Mouse (Mus musculus): Measurements from ENCODE around the gene Fsip1. TPM values are rescaled to one million over a fixed set of nuclear protein-coding genes. Genes with fewer than 3 reads are reported as not detected.
A peak's percentile ranks its signal among the peaks of the same experiment; 100 is the strongest.

Gene Fsip1
- polyA plus RNA-seq, 1 experiment from 2014 or later, result 3.7 TPM

DNA sequence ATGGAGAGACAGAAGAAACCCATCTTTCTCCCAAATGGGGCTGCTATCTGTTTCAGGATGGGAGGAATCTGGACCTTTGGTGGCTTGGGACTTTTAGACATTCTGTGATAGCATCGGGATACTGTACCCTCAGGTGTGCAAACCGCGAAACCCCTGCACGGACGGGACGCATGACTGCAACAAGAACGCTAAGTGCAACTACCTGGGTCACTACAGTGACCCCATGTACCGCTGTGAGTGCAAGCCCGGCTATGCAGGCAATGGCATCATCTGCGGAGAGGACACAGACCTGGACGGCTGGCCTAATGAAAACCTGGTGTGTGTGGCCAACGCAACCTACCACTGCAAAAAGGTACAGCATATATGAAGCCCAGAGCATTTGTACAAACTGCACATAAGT is 137.1 kb downstream of the Fsip1 start:
- H3K36me3 ChIP-seq (ENCODE audit: poor library complexity, severe bottlenecking), result peaks cover 31% of the 10 kb centered on the region
- no peak for ATAC-seq
- H3K27me3 ChIP-seq, result no peaks in the 10 kb centered on the region
- no peak overlapping the region for H3K9ac ChIP-seq
- peaks cover 8% of the 10 kb centered on the region for H3K4me1 ChIP-seq
- H3K9me3 ChIP-seq (replicated peaks), result no peaks in the 10 kb centered on the region
- H3K27ac ChIP-seq, result no peak overlapping the region
- no peak overlapping the region for H3K4me3 ChIP-seq
- H3K4me2 ChIP-seq, result no peak overlapping the region
- WGBS, result 97% methylated on average over 12 of the region's 12 CpGs

DNA sequence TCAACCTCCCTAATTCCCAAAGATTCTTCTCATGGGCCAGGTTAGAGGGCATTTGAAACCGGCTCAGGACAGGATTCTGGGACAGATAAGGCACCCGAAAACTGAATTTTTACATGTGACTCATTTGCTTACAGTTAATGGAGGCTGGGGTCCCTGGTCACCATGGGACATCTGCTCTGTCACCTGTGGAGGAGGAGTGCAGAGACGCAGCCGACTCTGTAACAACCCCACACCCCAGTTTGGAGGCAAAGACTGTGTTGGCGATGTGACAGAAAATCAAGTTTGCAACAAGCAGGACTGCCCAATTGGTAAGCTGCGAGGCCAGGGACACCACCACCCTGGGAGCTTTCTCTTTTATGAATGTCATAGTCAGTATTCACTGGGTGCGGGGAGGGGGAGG is 138.3 kb downstream of the Fsip1 start:
- no peak overlapping the region for H3K4me2 ChIP-seq
- no peak overlapping the region for H3K4me3 ChIP-seq
- peaks cover 28% of the 10 kb centered on the region for H3K36me3 ChIP-seq (ENCODE audit: poor library complexity, severe bottlenecking)
- no peak overlapping the region for H3K9ac ChIP-seq
- no peak overlapping the region for H3K27ac ChIP-seq
- H3K4me1 ChIP-seq, result peaks cover 8% of the 10 kb centered on the region
- H3K27me3 ChIP-seq, result no peaks in the 10 kb centered on the region
- H3K9me3 ChIP-seq (replicated peaks), result no peaks in the 10 kb centered on the region
- no peak for ATAC-seq
- WGBS, result 90% methylated on average over 7 of the region's 7 CpGs

DNA sequence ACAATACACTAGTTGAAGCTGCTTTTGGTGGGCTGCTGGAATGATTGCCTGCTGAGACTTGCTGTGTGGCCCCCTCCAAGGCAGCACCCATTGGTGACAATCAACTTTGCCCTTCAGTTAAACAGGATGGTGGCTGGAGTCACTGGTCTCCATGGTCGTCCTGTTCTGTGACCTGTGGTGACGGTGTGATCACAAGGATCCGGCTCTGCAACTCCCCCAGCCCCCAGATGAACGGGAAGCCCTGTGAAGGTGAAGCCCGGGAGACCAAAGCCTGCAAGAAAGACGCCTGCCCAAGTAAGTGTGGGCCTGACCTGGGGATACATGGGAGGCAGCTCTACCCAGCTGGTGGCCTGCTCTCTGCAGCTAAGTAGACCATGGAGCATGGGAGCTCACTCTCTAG is 138.7 kb downstream of the Fsip1 start:
- Histone ChIP-seq H3K36me3 (ENCODE audit: poor library complexity, severe bottlenecking) (peaks cover 24% of the 10 kb centered on the region), H3K27ac (no peak overlapping the region), H3K4me2 (no peak overlapping the region), H3K27me3 (peaks cover 3% of the 10 kb centered on the region), H3K9ac (no peak overlapping the region), H3K4me1 (peaks cover 11% of the 10 kb centered on the region), H3K4me3 (no peak overlapping the region), H3K9me3 (replicated peaks) (no peaks in the 10 kb centered on the region)
- no peak for ATAC-seq
- WGBS, result 88% methylated on average over 6 of the region's 6 CpGs

DNA sequence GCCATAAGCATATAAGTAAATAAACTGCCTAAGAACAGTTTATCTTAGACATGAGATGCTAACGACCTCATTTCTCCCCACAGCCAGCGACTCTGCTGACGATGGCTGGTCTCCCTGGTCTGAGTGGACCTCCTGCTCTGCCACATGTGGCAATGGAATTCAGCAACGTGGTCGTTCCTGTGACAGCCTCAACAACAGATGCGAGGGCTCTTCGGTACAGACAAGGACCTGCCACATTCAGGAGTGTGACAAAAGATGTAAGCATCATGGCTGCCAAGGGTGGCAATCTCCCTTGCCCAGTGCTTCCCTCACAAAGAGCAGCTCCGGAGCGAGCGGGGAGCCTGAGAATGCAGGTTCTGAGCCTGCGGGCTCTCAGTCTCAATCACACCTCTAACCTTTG is 139.4 kb downstream of the Fsip1 start:
- H3K9me3 ChIP-seq (replicated peaks), result no peaks in the 10 kb centered on the region
- peaks cover 14% of the 10 kb centered on the region for H3K4me1 ChIP-seq
- ATAC-seq, result no peak
- H3K27ac ChIP-seq, result no peak overlapping the region
- H3K27me3 ChIP-seq, result peaks cover 7% of the 10 kb centered on the region
- H3K4me3 ChIP-seq, result no peak overlapping the region
- H3K36me3 ChIP-seq (ENCODE audit: poor library complexity, severe bottlenecking), result peaks cover 18% of the 10 kb centered on the region
- H3K4me2 ChIP-seq, result no peak overlapping the region
- WGBS, result 77% methylated on average over 11 of the region's 11 CpGs
- no peak overlapping the region for H3K9ac ChIP-seq

DNA sequence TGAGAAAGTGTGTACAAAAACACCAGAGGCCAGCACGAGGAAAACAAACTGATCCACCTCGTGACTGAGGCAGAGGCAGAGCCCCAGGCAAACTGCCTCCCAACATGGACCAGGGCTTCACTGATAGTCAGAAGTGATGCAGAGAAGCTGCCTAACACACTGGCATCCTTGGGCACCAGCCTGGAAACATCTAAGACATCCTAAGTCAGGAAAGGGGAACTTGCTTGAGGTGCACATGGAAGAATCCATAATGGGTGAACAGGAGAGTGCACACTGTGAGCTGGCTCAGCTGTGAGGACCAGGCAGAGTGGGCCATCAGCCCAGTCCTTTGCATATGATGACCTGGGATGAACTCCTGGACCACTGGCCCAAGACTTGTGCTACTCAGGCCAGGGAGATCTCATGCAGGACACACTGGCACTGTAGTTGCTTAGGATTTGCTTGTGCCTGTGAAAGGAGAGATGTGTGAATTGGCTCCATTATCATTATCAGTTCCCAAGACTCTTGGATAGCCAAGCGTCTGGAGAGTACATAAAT is 139.9 kb downstream of the Fsip1 start:
- H3K36me3 ChIP-seq (ENCODE audit: poor library complexity, severe bottlenecking), result peaks cover 15% of the 10 kb centered on the region
- ATAC-seq, result no peak
- H3K4me1 ChIP-seq, result peaks cover 18% of the 10 kb centered on the region
- no peak overlapping the region for H3K9ac ChIP-seq
- H3K9me3 ChIP-seq (replicated peaks), result no peaks in the 10 kb centered on the region
- WGBS, result 73% methylated on average over 3 of the region's 3 CpGs
- no peak overlapping the region for H3K4me2 ChIP-seq
- no peak overlapping the region for H3K4me3 ChIP-seq
- H3K27me3 ChIP-seq, result peaks cover 7% of the 10 kb centered on the region
- H3K27ac ChIP-seq, result no peak overlapping the region

DNA sequence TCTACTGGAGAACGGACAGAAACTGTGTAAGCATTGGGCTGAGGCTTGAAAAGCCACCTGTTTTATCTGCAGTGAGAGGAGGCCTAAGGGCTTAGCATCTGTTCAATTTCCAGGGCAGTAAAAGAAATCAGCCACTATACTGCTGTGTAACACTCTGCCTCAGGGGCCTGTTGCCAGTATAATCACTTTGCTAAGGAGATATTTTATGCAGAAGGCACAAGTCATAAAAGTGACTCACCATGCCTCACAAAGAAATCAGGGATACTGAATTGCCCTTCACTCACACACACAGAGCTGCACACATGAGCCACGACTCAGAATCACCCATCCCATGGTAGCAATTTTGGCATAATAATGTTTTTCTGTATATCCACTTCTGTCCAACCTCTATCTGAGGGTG is 140.6 kb downstream of the Fsip1 start:
- WGBS, result 66% methylated on average over 2 of the region's 2 CpGs
- Histone ChIP-seq H3K27ac (no peak overlapping the region), H3K4me1 (peaks cover 19% of the 10 kb centered on the region), H3K4me3 (no peak overlapping the region), H3K27me3 (peaks cover 7% of the 10 kb centered on the region), H3K36me3 (ENCODE audit: poor library complexity, severe bottlenecking) (peaks cover 15% of the 10 kb centered on the region), H3K4me2 (no peak overlapping the region), H3K9me3 (replicated peaks) (no peaks in the 10 kb centered on the region), H3K9ac (no peak overlapping the region)
- no peak for ATAC-seq

DNA sequence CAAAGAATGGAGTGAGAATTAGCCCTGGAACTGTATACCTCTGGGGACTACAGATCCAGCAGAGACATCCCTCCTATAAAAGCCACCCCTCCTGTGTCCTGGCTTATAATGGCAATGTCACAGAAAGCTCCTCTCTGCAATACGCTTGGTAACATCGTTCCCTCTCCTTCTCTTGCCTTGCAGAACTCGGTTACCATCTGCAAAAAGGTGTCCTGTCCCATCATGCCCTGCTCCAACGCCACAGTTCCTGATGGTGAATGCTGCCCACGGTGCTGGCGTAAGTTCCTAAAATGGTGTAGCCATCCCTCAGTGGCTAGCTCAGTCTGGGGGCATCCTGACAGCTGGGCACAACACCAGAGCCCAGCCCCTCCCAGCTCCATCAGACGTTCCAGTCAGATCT is 141.1 kb downstream of the Fsip1 start:
- Histone ChIP-seq H3K9ac (no peak overlapping the region), H3K4me3 (no peak overlapping the region), H3K36me3 (ENCODE audit: poor library complexity, severe bottlenecking) (peaks cover 15% of the 10 kb centered on the region), H3K4me1 (peaks cover 22% of the 10 kb centered on the region), H3K27ac (no peak overlapping the region), H3K9me3 (replicated peaks) (no peaks in the 10 kb centered on the region), H3K27me3 (peaks cover 7% of the 10 kb centered on the region), H3K4me2 (no peak overlapping the region)
- 80% methylated on average over 7 of the region's 7 CpGs for WGBS
- ATAC-seq, result no peak

DNA sequence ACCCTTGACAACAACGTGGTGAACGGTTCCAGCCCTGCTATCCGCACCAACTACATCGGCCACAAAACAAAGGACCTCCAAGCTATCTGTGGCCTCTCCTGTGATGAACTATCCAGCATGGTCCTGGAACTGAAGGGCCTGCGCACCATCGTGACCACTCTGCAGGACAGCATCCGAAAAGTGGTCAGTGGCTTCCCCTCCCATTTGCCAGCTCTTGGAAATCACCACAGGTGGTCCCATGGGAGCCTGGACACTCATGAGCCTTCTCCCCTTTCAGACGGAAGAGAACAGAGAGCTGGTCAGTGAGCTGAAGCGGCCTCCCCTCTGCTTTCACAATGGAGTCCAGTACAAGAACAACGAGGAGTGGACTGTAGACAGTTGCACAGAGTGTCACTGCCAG is 142.1 kb downstream of the Fsip1 start:
- Histone ChIP-seq H3K36me3 (ENCODE audit: poor library complexity, severe bottlenecking) (peaks cover 10% of the 10 kb centered on the region), H3K4me1 (peaks cover 25% of the 10 kb centered on the region), H3K27ac (no peak overlapping the region), H3K9me3 (replicated peaks) (no peaks in the 10 kb centered on the region), H3K9ac (no peak overlapping the region), H3K4me2 (peak overlapping the region; percentile 91), H3K4me3 (no peak overlapping the region), H3K27me3 (peaks cover 10% of the 10 kb centered on the region)
- no peak for ATAC-seq
- 74% methylated on average over 10 of the region's 10 CpGs for WGBS

DNA sequence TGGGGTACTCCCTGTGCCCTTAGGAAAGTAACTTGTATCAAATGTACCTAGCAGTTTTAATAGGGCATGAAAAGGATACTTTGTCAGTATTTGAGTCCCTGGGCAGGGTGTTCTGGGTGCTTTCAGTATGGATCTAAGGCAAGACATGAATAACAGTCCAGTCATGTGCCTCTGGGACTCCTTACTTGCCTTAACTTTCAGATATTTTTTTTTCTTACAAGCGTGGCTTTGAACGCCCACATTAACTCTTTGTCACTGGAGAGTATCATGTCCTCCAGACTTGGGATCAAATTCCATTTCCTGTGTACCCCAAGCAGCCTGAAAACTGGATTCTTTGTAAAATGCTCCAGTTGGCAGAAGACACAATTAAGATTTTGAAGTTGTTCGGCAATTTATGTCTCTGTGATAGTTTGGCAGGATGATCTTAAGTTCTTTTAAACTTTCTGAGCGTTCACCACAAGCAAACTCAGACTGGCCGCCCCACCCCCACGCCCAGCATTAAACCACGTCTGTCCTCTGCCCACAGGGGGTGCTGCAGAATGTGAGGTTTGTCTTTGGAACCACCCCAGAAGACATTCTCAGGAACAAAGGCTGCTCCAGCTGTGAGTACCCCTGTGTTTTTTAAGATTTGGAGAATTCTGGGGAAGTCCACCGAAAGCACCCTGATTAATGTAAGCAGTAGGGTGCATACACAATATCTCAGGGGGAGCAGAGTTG is 142.8 kb downstream of the Fsip1 start:
- H3K4me1 ChIP-seq, result peaks cover 25% of the 10 kb centered on the region
- no peak overlapping the region for H3K9ac ChIP-seq
- H3K9me3 ChIP-seq (replicated peaks), result no peaks in the 10 kb centered on the region
- H3K27me3 ChIP-seq, result peaks cover 10% of the 10 kb centered on the region
- ATAC-seq, result no peak
- H3K36me3 ChIP-seq (ENCODE audit: poor library complexity, severe bottlenecking), result peaks cover 3% of the 10 kb centered on the region
- 46% methylated on average over 8 of the region's 8 CpGs for WGBS
- H3K4me3 ChIP-seq, result peak overlapping the region; percentile 3; the same call in 1 of the 2 replicates
- H3K27ac ChIP-seq, result no peak overlapping the region
- peak overlapping the region; percentile 91 for H3K4me2 ChIP-seq

DNA sequence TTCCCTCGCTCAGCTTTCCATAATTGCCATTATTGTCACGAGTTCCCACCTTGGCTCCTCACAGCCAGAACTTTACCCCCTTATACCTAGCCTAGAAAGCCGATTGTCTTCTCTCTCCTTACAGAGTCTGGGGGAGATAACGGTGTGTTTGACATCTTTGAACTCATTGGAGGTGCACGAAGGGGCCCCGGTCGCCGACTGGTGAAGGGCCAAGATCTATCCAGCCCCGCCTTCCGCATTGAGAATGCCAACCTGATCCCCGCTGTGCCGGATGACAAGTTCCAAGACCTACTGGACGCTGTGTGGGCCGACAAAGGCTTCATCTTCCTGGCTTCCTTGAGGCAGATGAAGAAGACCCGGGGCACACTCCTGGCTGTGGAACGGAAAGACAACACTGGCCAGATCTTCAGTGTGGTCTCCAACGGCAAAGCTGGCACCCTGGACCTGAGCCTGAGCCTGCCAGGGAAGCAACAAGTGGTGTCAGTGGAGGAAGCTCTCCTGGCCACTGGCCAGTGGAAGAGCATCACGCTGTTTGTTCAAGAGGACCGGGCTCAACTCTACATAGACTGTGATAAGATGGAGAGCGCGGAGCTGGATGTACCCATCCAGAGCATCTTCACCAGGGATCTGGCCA is 143.8 kb downstream of the Fsip1 start:
- ATAC-seq, result no peak
- peaks cover 10% of the 10 kb centered on the region for H3K27me3 ChIP-seq
- H3K36me3 ChIP-seq (ENCODE audit: poor library complexity, severe bottlenecking), result no peaks in the 10 kb centered on the region; the same call in 1 of the 2 replicates
- no peak overlapping the region for H3K9ac ChIP-seq
- peaks cover 25% of the 10 kb centered on the region for H3K4me1 ChIP-seq
- H3K4me3 ChIP-seq, result peak overlapping the region; percentile 52
- H3K9me3 ChIP-seq (replicated peaks), result no peaks in the 10 kb centered on the region
- WGBS, result 56% methylated on average over 21 of the region's 21 CpGs
- H3K4me2 ChIP-seq, result peak overlapping the region; percentile 91
- no peak overlapping the region for H3K27ac ChIP-seq

DNA sequence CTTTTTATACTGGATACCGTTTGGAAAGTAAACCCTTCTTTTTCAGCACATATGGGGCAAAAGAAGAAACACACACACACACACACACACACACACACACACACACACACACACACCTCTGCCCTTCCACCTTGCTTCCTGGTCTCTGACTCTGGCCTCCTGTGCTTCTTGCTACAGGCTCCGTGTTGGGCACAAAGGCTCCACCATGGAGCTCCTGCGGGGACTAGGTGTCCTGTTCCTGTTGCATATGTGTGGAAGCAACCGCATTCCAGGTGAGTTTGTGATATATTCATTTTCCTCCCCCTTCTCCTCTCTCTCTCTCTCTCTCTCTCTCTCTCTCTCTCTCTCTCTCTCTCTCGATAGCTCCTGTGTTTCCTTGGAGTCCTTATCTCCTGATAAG is 144.3 kb downstream of the Fsip1 start:
- peaks cover 10% of the 10 kb centered on the region for H3K27me3 ChIP-seq
- H3K4me1 ChIP-seq, result peaks cover 25% of the 10 kb centered on the region
- H3K4me3 ChIP-seq, result peak overlapping the region; percentile 52
- H3K27ac ChIP-seq, result no peak overlapping the region
- peak overlapping the region; percentile 91 for H3K4me2 ChIP-seq
- 29% methylated on average over 5 of the region's 5 CpGs for WGBS
- no peak for ATAC-seq
- H3K36me3 ChIP-seq (ENCODE audit: poor library complexity, severe bottlenecking), result no peaks in the 10 kb centered on the region
- H3K9me3 ChIP-seq (replicated peaks), result no peaks in the 10 kb centered on the region
- no peak overlapping the region; the same call in 1 of the 2 replicates for H3K9ac ChIP-seq

DNA sequence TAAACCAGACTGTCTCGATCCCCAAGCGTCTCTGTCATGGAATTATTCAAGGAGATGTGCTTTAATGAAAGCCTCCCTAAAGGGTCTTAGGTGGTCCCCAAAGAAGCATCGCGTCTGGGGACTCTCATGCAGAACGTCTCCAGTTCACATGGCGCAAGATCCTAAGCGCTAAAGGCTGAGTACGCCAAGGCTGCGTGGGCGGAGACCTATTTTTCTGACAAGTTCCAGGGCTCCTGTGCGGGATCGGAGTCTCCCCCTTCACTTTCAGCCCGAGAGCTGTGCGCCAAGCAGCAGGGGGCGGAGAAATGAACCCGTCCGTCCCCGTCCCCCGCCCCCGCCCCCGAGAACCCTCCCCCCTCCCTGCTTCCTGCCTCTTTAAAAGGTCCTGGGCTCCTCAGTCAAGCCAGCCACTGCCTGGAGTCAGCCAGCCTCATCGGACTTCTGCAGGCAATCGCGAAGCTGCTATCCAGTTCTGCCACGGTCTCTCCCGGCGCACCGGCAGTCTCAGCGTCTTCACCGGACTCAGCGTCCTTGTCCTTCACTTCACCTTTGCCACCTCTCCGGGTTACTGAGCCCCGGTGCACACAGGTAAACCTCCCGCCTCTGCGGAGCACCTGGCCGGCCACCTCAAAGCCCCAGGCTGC is 145.2 kb downstream of the Fsip1 start, which contains the start of gene Thbs1:
Thbs1 (plus strand) TSS at position 389 of the 644 bp plus-strand sequence.
- peaks cover 25% of the 10 kb centered on the region for H3K4me1 ChIP-seq
- under 1% methylated on average over 36 of the region's 36 CpGs for WGBS
- peak within 1 kb of the TSS; percentile 52 for H3K4me3 ChIP-seq
- H3K27me3 ChIP-seq, result peaks cover 10% of the 10 kb centered on the region
- peak within 1 kb of the TSS; percentile 68 for H3K9ac ChIP-seq
- H3K4me2 ChIP-seq, result peak within 1 kb of the TSS; percentile 91
- no peaks in the 10 kb centered on the region for H3K36me3 ChIP-seq (ENCODE audit: poor library complexity, severe bottlenecking)
- no peak within 1 kb of the TSS for H3K27ac ChIP-seq
- peak; percentile 66 for ATAC-seq
- H3K9me3 ChIP-seq (replicated peaks), result no peaks in the 10 kb centered on the region
